Mouse (Mus musculus): Measurements from ENCODE around the gene Flot2. TPM values are rescaled to one million over a fixed set of nuclear protein-coding genes. Genes with fewer than 3 reads are reported as not detected.
A peak's percentile ranks its signal among the peaks of the same experiment; 100 is the strongest.

Gene Flot2
- polyA plus RNA-seq, 1 experiment from 2014 or later = 25.9 TPM

DNA sequence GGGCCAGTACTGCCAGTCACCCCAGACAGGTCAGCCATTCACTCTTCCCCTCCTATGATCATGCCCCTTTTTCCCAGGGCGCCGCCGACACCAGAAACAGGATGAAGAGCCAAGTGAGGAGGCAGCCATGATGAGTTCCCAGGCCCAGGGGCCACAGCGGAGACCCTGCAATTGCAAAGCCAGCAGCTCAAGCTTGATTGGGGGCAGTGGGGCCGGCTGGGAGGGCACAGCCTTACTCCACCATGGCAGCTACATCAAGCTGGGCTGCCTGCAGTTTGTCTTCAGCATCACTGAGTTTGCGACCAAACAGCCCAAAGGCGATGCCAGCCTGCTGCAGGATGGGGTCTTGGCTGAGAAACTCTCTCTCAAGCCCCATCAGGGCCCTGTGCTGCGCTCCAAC is 8.5 kb upstream of the Flot2 start:
- TF ChIP-seq EP300 (IDR thresholded peaks at IDR 0.05; ENCODE audit: low read depth) = no peak
- TF ChIP-seq CTCF (IDR thresholded peaks at IDR 0.05; ENCODE audit: low read depth) = no peak
- peaks cover 20% of the 10 kb centered on the region for H3K4me1 ChIP-seq (ENCODE audit: insufficient read depth)
- ATAC-seq = no peak
- H3K9ac ChIP-seq (replicated peaks) = no peak overlapping the region
- peaks cover 51% of the 10 kb centered on the region for H3K36me3 ChIP-seq (replicated peaks; ENCODE audit: insufficient read depth, low read length)
- H3K4me2 ChIP-seq (ENCODE audit: low read depth, low read length) = no peak overlapping the region
- H3K9me3 ChIP-seq (ENCODE audit: low read length) = no peaks in the 10 kb centered on the region
- WGBS (ENCODE audit: insufficient replicate concordance) = 86% methylated on average over 8 of the region's 8 CpGs
- H3K27me3 ChIP-seq (ENCODE audit: insufficient read depth, low read length) = no peaks in the 10 kb centered on the region
- H3K4me3 ChIP-seq (ENCODE audit: low read depth, low read length) = no peak overlapping the region
- H3K27ac ChIP-seq (ENCODE audit: low read depth) = no peak overlapping the region
- no peak for DNase-seq

DNA sequence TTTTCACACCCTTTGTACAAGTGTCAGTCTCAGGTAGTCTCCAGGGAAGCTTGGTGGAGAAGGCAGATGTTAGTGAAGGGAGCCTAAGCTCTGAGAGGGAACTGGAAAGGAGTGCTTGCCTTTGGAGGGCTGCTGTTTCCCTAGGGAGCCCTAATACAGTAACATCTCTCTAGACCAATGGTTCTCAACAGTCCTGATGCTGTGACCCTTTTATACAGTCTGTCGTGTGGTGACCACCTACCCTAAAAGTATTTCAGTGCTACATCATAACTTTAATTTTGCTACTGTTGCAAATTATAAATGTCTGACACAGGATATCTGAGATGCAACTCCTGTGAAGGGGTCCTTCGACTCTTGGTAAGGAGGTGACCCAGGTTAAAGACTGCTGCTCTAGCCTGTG is 7.1 kb upstream of the Flot2 start:
- Histone ChIP-seq H3K36me3 (replicated peaks; ENCODE audit: insufficient read depth, low read length) (peaks cover 42% of the 10 kb centered on the region), H3K9ac (replicated peaks) (no peak overlapping the region), H3K9me3 (ENCODE audit: low read length) (no peaks in the 10 kb centered on the region), H3K4me2 (ENCODE audit: low read depth, low read length) (no peak overlapping the region), H3K27ac (ENCODE audit: low read depth) (no peak overlapping the region), H3K4me3 (ENCODE audit: low read depth, low read length) (no peak overlapping the region), H3K27me3 (ENCODE audit: insufficient read depth, low read length) (no peaks in the 10 kb centered on the region), H3K4me1 (ENCODE audit: insufficient read depth) (peaks cover 20% of the 10 kb centered on the region)
- DNase-seq (no peak), ATAC-seq (no peak)
- no peak for TF ChIP-seq CTCF (IDR thresholded peaks at IDR 0.05; ENCODE audit: low read depth)
- no peak for TF ChIP-seq EP300 (IDR thresholded peaks at IDR 0.05; ENCODE audit: low read depth)
- WGBS (ENCODE audit: insufficient replicate concordance) = 58% methylated on average over 2 of the region's 2 CpGs

DNA sequence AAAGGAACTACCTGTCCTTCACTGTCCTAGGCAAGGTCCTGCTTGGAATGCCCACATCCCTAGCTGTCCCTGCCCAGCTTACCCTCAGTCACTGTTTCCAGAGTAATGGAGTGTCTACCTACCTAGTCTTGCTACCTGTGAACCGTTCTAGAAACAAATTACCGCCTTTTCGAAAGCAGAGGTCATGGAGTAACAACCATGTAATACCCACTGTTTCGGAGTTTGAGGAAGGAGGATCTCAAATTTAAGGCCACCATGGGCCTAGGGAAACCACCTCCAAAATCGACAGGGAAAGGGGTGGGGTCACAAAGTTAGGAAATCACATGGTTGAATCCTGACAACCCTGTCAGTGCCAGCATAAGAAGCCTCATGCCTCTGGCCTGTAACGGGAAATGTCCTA is 6.3 kb upstream of the Flot2 start:
- peak overlapping the region; percentile 77 for H3K9ac ChIP-seq (replicated peaks)
- peak overlapping the region; percentile 79 for H3K27ac ChIP-seq (ENCODE audit: low read depth)
- peak overlapping the region; percentile 63 for H3K4me3 ChIP-seq (ENCODE audit: low read depth, low read length)
- 49% methylated on average over 6 of the region's 6 CpGs for WGBS (ENCODE audit: insufficient replicate concordance)
- peak; percentile 6; the same call in 1 of the 2 replicates for ATAC-seq
- no peaks in the 10 kb centered on the region for H3K27me3 ChIP-seq (ENCODE audit: insufficient read depth, low read length)
- H3K36me3 ChIP-seq (replicated peaks; ENCODE audit: insufficient read depth, low read length) = peaks cover 34% of the 10 kb centered on the region
- DNase-seq = no peak
- peak overlapping the region; percentile 96 for H3K4me2 ChIP-seq (ENCODE audit: low read depth, low read length)
- TF ChIP-seq EP300 (IDR thresholded peaks at IDR 0.05; ENCODE audit: low read depth) (no peak), CTCF (IDR thresholded peaks at IDR 0.05; ENCODE audit: low read depth) (no peak)
- no peaks in the 10 kb centered on the region for H3K9me3 ChIP-seq (ENCODE audit: low read length)
- H3K4me1 ChIP-seq (ENCODE audit: insufficient read depth) = peaks cover 20% of the 10 kb centered on the region

DNA sequence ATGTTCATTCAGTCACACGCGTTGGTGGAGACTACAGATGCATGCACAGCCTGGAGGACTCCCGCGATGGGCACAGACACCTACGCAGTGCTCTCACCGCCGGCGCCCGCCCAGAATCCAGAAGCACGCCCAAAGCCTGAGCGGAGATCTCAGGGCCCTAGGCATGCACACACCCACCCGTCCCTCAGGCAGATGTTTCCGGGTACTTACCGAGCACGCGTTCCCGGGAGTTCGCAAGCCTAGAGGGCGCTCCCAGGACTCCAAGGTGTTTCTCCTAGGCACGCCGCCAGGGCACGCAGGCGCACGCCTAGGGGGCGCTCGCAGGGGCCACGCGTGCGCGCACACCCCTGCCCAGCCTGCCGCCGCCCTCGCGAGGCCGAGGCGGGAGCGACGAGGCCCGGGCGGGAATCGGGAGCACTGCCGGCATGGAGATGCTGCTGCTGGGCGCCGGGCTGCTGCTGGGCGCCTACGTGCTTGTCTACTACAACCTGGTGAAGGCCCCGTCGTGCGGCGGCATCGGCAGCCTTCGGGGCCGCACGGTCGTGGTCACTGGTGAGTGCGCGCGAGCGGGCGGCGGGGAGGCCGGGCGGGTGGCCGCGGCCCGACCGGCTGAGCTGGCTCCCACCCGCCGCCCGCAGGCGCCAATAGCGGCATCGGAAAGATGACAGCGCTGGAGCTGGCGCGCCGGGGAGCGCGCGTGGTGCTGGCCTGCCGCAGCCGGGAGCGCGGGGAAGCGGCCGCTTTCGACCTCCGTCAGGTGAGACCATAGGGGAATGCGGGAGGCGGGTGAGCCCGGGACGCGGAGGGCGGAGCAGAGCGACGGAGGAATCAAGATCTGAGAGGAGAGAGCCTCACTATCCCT is 5.6 kb upstream of the Flot2 start, which contains the start of gene Dhrs13:
TSS of gene Dhrs13 (plus strand) at position 334 of the 862 bp plus-strand sequence.
- H3K4me2 ChIP-seq (ENCODE audit: low read depth, low read length) = peak within 1 kb of the TSS; percentile 96
- no peaks in the 10 kb centered on the region for H3K27me3 ChIP-seq (ENCODE audit: insufficient read depth, low read length)
- H3K27ac ChIP-seq (ENCODE audit: low read depth) = peak within 1 kb of the TSS; percentile 79
- peak within 1 kb of the TSS; percentile 77 for H3K9ac ChIP-seq (replicated peaks)
- H3K4me3 ChIP-seq (ENCODE audit: low read depth, low read length) = peak within 1 kb of the TSS; percentile 63
- TF ChIP-seq CTCF (IDR thresholded peaks at IDR 0.05; ENCODE audit: low read depth) (peak; percentile 94), EP300 (IDR thresholded peaks at IDR 0.05; ENCODE audit: low read depth) (no peak)
- WGBS (ENCODE audit: insufficient replicate concordance) = under 1% methylated on average over 93 of the region's 96 CpGs
- DNase-seq = peak; percentile 94
- ATAC-seq = peak; percentile 93
- H3K36me3 ChIP-seq (replicated peaks; ENCODE audit: insufficient read depth, low read length) = peaks cover 28% of the 10 kb centered on the region
- peaks cover 23% of the 10 kb centered on the region for H3K4me1 ChIP-seq (ENCODE audit: insufficient read depth)
- no peaks in the 10 kb centered on the region for H3K9me3 ChIP-seq (ENCODE audit: low read length)

DNA sequence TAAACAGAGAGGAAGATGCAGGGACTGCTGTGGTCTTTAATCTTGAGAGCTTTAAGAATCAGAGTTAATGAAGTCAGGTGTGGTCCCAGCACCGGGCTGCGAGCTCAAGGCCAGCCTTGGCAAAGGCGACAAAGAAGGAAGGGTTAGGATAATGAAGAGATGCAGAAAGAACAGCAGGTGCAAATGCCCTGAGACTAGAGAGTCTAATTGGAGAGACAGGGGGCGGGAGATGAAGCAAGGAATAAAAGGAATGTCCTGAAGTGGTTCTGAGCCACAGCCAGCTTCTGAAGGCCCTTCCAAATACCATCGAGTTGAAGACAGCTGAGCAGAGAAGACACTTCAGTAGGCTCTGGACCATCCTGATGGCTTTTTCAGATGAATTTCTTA is 4.9 kb upstream of the Flot2 start:
- Histone ChIP-seq H3K27me3 (ENCODE audit: insufficient read depth, low read length) (no peaks in the 10 kb centered on the region), H3K4me2 (ENCODE audit: low read depth, low read length) (peak overlapping the region; percentile 96), H3K36me3 (replicated peaks; ENCODE audit: insufficient read depth, low read length) (peaks cover 22% of the 10 kb centered on the region), H3K9ac (replicated peaks) (peak overlapping the region; percentile 77), H3K4me3 (ENCODE audit: low read depth, low read length) (peak overlapping the region; percentile 63), H3K9me3 (ENCODE audit: low read length) (no peaks in the 10 kb centered on the region), H3K4me1 (ENCODE audit: insufficient read depth) (peaks cover 29% of the 10 kb centered on the region), H3K27ac (ENCODE audit: low read depth) (peak overlapping the region; percentile 79)
- no peak for TF ChIP-seq CTCF (IDR thresholded peaks at IDR 0.05; ENCODE audit: low read depth)
- no peak for TF ChIP-seq EP300 (IDR thresholded peaks at IDR 0.05; ENCODE audit: low read depth)
- DNase-seq (no peak), ATAC-seq (no peak)
- WGBS (ENCODE audit: insufficient replicate concordance) = 18% methylated on average over 5 of the region's 5 CpGs

DNA sequence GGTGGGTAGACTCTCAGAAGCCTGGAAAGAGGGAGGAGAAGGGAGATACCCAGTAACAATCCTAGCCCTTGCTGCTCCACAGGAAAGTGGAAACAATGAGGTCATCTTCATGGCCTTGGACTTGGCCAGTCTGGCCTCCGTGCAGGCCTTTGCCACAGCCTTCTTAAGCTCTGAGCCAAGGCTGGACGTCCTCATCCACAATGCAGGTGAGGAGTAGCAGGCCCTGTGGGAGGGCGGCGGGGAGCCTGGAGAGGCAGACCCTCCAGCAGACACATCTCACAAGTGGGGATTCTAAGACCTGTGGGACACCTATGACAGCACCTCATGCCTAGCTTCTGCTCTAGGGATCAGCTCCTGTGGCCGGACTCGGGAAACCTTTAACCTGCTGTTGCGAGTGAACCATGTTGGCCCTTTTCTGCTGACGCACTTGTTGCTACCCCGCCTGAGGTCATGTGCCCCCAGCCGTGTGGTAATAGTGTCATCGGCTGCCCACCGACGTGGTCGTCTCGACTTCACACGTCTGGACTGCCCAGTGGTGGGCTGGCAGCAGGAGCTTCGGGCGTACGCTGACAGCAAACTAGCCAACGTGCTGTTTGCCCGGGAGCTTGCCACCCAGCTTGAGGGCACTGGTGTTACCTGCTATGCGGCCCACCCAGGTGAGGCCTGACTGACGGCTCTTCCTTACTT is 3.7 kb upstream of the Flot2 start:
- 0 out of 2 replicates have a peak overlapping the region, but pooled peaks have one; percentile 5 for H3K4me2 ChIP-seq (ENCODE audit: low read depth, low read length)
- no peak for DNase-seq
- ATAC-seq = no peak
- peaks cover 41% of the 10 kb centered on the region for H3K4me1 ChIP-seq (ENCODE audit: insufficient read depth)
- TF ChIP-seq EP300 (IDR thresholded peaks at IDR 0.05; ENCODE audit: low read depth) = no peak
- TF ChIP-seq CTCF (IDR thresholded peaks at IDR 0.05; ENCODE audit: low read depth) = no peak
- WGBS (ENCODE audit: insufficient replicate concordance) = 91% methylated on average over 23 of the region's 23 CpGs
- no peaks in the 10 kb centered on the region for H3K27me3 ChIP-seq (ENCODE audit: insufficient read depth, low read length)
- H3K27ac ChIP-seq (ENCODE audit: low read depth) = no peak overlapping the region
- peaks cover 14% of the 10 kb centered on the region for H3K36me3 ChIP-seq (replicated peaks; ENCODE audit: insufficient read depth, low read length)
- no peak overlapping the region for H3K4me3 ChIP-seq (ENCODE audit: low read depth, low read length)
- H3K9me3 ChIP-seq (ENCODE audit: low read length) = no peaks in the 10 kb centered on the region
- H3K9ac ChIP-seq (replicated peaks) = no peak overlapping the region

Data from liver, postnatal 0 days (tissue).